Mouse (Mus musculus): Measurements from ENCODE around the gene Gm42957. TPM values are rescaled to one million over a fixed set of nuclear protein-coding genes. Genes with fewer than 3 reads are reported as not detected.
"Not testable (repeated sequence)": the region's sequence is repeated elsewhere in the genome, so short reads cannot be mapped to it uniquely, and the experiment has no call there.

Gene Gm42957
- polyA plus RNA-seq, 1 experiment from 2014 or later, result 0.13 TPM

DNA sequence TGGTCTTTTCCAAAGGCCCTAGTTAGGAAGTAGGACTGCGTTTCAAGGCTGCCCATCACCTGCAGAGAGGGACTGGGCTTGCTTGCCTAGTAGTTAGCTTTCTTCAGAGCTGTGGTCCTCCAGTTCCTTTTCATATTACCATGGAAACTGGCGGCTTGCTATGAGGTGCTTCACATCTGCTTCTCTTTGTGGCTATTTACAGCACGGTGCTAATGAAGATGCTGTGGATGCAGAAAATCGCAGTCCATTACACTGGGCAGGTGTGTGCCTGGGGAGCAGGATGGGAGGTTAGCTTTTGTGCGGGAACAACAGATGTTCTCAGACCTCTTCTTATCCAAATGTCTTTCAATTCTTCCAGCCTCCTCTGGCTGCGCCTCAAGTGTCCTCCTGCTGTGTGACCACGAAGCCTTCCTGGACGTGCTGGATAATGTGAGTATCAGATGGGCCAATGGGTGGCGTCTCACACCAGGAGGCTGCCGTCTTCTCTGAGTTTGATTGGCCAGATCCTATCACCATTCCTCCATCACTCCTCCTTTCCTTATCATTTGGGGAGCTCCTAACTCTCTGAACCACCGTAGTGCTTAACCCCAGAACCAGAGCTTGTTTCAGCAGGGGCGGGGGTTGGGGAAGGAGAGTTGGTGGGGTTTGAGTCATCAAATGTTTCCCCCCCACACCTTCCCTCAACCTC is 45.1 kb downstream of the Gm42957 start:
- Histone ChIP-seq H3K4me1 (replicated peaks) (peaks cover 11% of the 10 kb centered on the region), H3K9me3 (no peaks in the 10 kb centered on the region), H3K27ac (replicated peaks) (0 out of 2 replicates have a peak overlapping the region, but pooled peaks have one; percentile 1), H3K9ac (no peak overlapping the region), H3K36me3 (no peaks in the 10 kb centered on the region), H3K4me2 (no peak overlapping the region), H3K4me3 (no peak overlapping the region), H3K27me3 (peaks cover 3% of the 10 kb centered on the region; the same call in 1 of the 2 replicates)
- ATAC-seq (ENCODE audit: low FRiP score, low read depth), result peak; percentile 47
- WGBS, result 15% methylated on average over 12 of the region's 12 CpGs

DNA sequence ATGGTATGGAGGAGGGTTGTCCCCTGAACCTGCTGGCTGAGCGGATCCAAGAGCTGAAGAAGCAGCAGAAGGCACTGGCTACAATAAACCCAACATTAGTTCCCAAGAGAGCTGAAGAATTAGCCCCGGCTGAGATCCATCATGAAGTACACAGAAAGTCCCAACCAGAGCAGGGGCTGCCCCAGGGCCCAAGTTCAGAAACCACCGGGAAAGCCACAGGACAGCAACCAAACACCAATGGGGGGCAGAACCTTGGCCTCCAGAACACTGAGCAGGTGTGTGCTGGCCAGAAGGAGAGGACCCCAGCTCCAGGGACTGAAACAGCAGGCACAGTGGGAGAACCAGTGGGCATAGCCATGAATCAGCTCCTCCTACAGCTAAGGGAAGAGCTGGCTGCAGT is 48.2 kb downstream of the Gm42957 start:
- Histone ChIP-seq H3K36me3 (no peaks in the 10 kb centered on the region), H3K27ac (replicated peaks) (no peak overlapping the region), H3K4me2 (no peak overlapping the region), H3K4me1 (replicated peaks) (peaks cover 11% of the 10 kb centered on the region), H3K4me3 (no peak overlapping the region), H3K27me3 (peaks cover 4% of the 10 kb centered on the region; the same call in 1 of the 2 replicates), H3K9ac (no peak overlapping the region), H3K9me3 (no peaks in the 10 kb centered on the region)
- WGBS, result 86% methylated on average over 3 of the region's 3 CpGs
- ATAC-seq (ENCODE audit: low FRiP score, low read depth), result no peak

DNA sequence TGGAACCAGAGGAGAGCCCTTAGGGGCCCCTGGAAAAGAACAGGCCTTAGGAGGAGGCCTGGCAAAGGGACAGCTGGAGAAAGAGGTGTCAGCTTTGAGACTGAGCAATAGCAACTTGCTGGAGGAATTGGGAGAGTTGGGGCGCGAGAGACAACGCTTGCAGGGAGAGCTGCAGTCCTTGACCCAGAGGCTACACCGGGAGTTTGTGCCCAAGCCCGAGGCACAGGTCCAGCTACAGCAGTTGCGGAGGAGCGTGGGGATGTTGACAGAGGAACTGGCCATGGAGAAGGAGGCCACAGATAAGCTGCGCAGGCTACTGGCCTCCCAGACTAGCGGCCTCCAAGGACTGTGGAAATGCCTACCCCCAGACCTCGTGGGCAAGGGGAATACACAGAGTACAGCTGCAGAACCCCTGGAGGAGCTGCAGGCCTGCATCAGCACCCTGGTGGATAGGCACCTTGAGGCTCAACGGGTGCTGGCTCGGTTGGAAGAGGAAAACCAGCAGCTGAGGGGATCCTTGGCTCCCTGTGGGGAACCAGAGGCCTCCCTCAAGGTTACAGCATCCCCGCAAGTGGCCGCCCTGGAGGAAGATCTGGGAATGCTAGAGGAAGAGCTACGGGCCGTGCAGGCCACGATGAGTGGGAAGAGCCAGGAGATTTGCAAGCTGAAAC is 49.0 kb downstream of the Gm42957 start:
- Histone ChIP-seq H3K27ac (replicated peaks) (no peak overlapping the region), H3K4me1 (replicated peaks) (peaks cover 11% of the 10 kb centered on the region), H3K4me3 (peak overlapping the region; percentile 5; the same call in 1 of the 2 replicates), H3K9ac (no peak overlapping the region), H3K4me2 (peak overlapping the region; percentile 50), H3K9me3 (no peaks in the 10 kb centered on the region), H3K27me3 (peaks cover 4% of the 10 kb centered on the region; the same call in 1 of the 2 replicates), H3K36me3 (no peaks in the 10 kb centered on the region)
- ATAC-seq (ENCODE audit: low FRiP score, low read depth), result no peak
- WGBS, result 61% methylated on average over 17 of the region's 17 CpGs

DNA sequence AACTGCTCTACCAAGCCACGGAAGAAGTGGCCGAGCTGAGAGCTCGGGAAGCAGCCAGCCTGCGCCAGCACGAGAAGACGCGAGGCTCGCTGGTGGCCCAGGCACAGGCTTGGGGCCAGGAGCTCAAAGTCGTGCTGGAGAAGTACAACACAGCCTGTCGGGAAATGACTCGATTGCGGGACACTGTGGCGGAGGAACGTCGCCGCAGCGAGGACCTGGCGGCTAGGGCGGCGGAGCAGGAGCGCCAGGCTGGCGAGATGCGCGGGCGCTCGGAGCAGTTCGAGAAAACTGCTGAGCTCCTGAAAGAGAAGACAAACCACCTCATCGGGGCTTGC is 49.5 kb downstream of the Gm42957 start:
- ATAC-seq (ENCODE audit: low FRiP score, low read depth), result no peak
- Histone ChIP-seq H3K36me3 (no peaks in the 10 kb centered on the region), H3K9ac (no peak overlapping the region), H3K4me1 (replicated peaks) (peaks cover 8% of the 10 kb centered on the region), H3K4me2 (peak overlapping the region; percentile 50), H3K4me3 (peak overlapping the region; percentile 5), H3K9me3 (no peaks in the 10 kb centered on the region), H3K27ac (replicated peaks) (no peak overlapping the region), H3K27me3 (peaks cover 4% of the 10 kb centered on the region; the same call in 1 of the 2 replicates)
- WGBS, result 42% methylated on average over 28 of the region's 28 CpGs

DNA sequence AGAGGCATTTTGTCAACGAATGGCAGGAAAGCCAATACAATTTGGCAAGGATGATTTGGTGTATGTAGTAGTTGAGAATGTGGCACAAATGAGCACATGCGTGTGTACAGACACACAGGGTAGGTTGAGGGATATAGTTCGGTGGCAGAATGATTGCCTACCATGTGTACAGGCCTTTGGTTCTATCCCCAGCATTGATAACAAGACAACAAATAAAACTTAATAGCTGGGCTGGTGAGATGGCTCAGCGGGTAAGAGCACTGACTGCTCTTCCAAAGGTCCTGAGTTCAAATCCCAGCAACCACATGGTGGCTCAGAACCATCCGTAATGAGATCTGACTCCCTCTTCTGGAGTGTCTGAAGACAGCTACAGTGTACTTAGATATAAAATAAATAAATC is 50.8 kb downstream of the Gm42957 start:
- not testable (repeated sequence) for H3K4me2 ChIP-seq; H3K27me3 ChIP-seq; H3K9ac ChIP-seq; H3K9me3 ChIP-seq; H3K4me3 ChIP-seq; ATAC-seq (ENCODE audit: low FRiP score, low read depth); H3K36me3 ChIP-seq; H3K4me1 ChIP-seq (replicated peaks); H3K27ac ChIP-seq (replicated peaks)
- WGBS, result 94% methylated on average over 5 of the region's 5 CpGs

DNA sequence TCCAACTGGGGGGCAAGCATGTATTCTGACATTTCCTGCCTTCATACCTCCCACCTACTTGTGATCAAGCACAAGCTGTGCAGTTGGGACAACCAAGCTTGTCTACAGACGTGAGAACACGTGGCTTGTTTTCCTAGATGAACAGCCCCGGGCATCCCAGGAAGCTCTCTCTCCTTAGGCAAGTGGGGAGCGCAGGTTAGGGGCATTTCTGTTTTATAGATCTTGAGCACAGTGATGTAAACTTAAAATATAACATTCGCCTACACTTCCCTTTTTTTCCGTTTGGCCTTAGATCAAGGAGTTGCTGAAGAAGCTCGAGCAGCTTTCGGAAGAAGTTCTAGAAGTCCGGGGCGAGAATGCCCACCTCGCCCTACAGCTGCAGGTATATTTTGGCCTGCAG is 53.6 kb downstream of the Gm42957 start:
- 88% methylated on average over 11 of the region's 11 CpGs for whole genome bisulfite sequencing
- H3K9ac ChIP-seq, result no peak overlapping the region
- H3K27ac ChIP-seq (replicated peaks), result no peak overlapping the region
- no peak for ATAC-seq (ENCODE audit: low FRiP score, low read depth)
- peaks cover 4% of the 10 kb centered on the region; the same call in 1 of the 2 replicates for H3K27me3 ChIP-seq
- H3K4me1 ChIP-seq (replicated peaks), result no peaks in the 10 kb centered on the region
- H3K9me3 ChIP-seq, result no peaks in the 10 kb centered on the region
- no peaks in the 10 kb centered on the region for H3K36me3 ChIP-seq
- no peak overlapping the region for H3K4me3 ChIP-seq
- no peak overlapping the region for H3K4me2 ChIP-seq

DNA sequence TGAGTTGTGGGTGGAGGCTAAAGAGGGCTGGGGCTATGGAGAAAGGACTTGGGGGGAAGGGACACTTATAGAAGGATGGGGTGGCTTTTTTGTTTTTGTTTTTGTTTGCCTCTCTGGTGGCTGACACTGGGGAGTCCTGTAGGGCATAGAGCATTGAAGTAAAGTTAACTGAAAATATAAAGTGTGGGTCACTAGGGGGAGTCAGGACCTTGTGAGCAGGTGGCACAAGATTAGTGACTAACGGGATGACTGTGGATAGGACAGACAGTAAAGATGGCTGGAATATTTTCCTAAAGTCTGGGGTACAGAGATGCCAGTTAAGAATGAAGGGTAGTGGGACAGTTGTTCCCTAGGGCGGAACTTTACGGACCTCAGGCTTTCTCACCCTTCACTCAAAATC is 55.0 kb downstream of the Gm42957 start:
- H3K4me1 ChIP-seq (replicated peaks), result no peaks in the 10 kb centered on the region
- no peak overlapping the region for H3K9ac ChIP-seq
- H3K27ac ChIP-seq (replicated peaks), result no peak overlapping the region
- H3K4me3 ChIP-seq, result no peak overlapping the region
- no peak for ATAC-seq (ENCODE audit: low FRiP score, low read depth)
- H3K36me3 ChIP-seq, result no peaks in the 10 kb centered on the region
- H3K27me3 ChIP-seq, result peaks cover 1% of the 10 kb centered on the region; the same call in 1 of the 2 replicates
- no peaks in the 10 kb centered on the region for H3K9me3 ChIP-seq
- no peak overlapping the region for H3K4me2 ChIP-seq
- WGBS, result 49% methylated on average over 3 of the region's 3 CpGs

DNA sequence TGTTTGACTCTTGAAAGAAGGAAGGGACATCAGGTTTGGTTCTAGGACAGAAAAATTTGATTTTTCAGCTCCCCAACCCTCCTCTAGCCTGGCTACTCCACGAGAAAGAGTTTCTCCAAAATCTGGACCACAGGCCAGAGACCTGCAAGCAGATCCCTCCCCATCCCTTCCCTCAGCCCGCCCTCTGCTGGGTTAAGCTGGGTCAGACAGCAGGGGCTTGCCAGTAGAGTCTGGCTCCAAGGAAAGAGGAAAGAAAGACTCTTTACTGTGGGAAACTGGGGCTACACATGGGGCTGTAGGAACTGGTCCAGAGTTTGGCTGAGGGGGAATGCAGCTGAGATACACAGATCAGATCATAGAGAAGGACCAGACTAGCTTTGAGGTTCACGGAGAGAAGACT is 57.2 kb downstream of the Gm42957 start:
- Histone ChIP-seq H3K27me3 (no peaks in the 10 kb centered on the region), H3K9ac (no peak overlapping the region), H3K4me2 (no peak overlapping the region), H3K36me3 (no peaks in the 10 kb centered on the region), H3K9me3 (no peaks in the 10 kb centered on the region), H3K4me3 (no peak overlapping the region), H3K4me1 (replicated peaks) (peaks cover 10% of the 10 kb centered on the region), H3K27ac (replicated peaks) (no peak overlapping the region)
- no peak for ATAC-seq (ENCODE audit: low FRiP score, low read depth)
- WGBS, result 21% methylated on average over 3 of the region's 3 CpGs

DNA sequence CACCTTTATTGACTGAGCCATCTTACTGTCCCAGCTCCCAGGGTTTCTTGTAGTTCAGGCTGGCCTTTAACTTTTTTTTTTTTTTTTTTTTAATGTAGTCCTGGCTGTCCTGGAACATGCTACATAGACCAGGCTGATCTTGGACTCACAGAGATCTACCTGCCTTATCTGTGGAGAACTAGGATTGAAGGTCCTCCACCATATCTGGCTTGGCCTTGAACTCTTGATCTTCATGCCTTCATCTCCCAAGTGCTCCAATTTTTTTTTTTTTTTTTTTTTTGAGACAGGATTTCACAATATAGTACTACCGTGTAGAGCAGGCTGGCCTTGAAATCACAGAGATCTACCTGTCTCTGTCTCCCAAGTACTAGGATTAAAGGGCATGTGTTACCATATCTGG is 58.3 kb downstream of the Gm42957 start:
- Histone ChIP-seq H3K4me2 (no peak overlapping the region), H3K4me1 (replicated peaks) (peaks cover 17% of the 10 kb centered on the region), H3K27ac (replicated peaks) (no peak overlapping the region), H3K9me3 (no peaks in the 10 kb centered on the region), H3K27me3 (no peaks in the 10 kb centered on the region), H3K4me3 (no peak overlapping the region), H3K36me3 (no peaks in the 10 kb centered on the region), H3K9ac (no peak overlapping the region)
- ATAC-seq (ENCODE audit: low FRiP score, low read depth), result no peak
- 90% methylated on average over 1 of the region's 1 CpGs for WGBS

DNA sequence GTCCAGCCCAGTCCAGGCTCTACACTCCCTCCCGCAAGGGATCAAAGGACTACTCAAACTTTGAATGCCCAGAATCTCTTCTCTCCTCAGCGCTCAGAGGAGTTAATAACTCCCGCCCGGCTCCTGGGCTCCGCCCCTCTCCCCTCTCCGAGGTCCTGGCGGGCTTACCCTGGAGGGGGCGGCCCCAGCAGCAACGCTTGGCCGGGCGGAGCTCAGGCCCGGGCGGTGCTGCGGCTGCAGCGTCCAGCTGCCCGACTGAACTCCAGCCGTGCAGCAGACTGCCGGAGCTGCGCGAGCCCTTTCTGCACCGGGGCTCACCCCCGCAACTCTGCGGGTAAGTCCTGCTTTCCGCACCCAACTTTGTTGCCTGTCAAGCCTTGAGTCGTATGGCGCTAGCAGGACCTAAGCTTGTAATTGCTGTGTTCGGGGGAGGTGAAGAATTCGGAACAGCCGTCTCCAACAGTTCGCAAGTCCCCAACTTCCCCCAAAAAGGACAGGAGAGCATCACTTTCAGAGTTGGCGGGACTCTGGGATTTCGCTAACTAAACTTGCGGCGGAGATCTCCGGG is 61.0 kb downstream of the Gm42957 start, which contains the start of gene Pias3:
Gene Pias3, plus strand, starts transcription at position 187 of the 568 bp plus-strand sequence.
- Histone ChIP-seq H3K4me3 (peak within 1 kb of the TSS; percentile 94), H3K36me3 (peaks cover 7% of the 10 kb centered on the region; the same call in 1 of the 2 replicates), H3K9me3 (no peaks in the 10 kb centered on the region), H3K27ac (replicated peaks) (peak within 1 kb of the TSS; percentile 92), H3K9ac (peak within 1 kb of the TSS; percentile 90), H3K4me1 (replicated peaks) (peaks cover 17% of the 10 kb centered on the region), H3K4me2 (peak within 1 kb of the TSS; percentile 62), H3K27me3 (no peaks in the 10 kb centered on the region)
- 0% methylated on average over 35 of the region's 35 CpGs for WGBS
- peak; percentile 57 for ATAC-seq (ENCODE audit: low FRiP score, low read depth)

DNA sequence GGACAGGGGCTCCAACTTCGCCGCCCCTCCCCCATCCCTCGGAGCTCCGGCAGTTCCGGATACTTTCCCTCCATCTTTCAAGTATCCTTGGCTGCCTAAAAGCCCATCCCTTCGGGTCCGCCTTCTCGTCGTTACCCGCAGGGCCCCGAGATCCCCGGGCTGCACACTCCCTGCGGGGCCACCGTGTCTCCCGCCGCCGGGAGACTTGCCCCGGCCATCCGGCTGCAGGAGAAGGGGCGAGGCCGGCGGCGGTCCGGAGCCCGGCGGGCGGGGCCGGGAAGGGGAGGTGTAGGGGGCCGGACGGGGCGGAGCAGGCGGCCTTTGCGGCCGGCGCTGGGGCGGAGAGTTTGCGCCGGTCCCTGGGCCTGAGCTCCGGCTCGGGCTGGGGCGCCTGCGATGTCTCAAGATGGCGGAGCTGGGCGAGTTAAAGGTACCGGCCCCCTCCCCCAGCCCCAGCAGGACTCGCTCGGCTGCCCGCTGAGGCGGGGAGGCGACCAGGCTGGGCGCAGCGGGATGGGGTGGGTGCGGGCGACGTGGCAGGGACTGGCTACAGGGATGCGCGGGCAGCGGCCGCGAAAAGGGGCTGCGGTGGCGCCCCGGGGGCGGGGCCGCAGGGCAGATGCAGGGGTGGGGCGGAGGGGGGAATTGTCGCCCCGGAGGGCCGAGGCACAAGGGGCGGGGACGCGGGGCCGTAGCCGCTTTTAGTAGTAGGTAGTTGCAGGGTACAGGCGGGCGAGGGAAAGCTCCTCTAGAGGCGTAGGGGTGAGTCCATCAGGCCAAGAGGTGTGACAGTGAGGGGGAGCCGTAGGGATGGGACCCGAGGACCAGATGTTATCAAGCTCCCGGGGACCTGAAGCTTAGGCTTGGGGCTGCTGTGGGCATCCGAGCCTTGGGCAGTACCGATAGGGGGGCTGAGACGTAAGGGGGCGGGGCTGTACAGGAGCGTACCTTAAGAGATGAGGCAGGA is 61.8 kb downstream of the Gm42957 start:
- Histone ChIP-seq H3K9ac (peak overlapping the region; percentile 90), H3K27ac (replicated peaks) (peak overlapping the region; percentile 92), H3K9me3 (no peaks in the 10 kb centered on the region), H3K4me2 (peak overlapping the region; percentile 62), H3K4me1 (replicated peaks) (peaks cover 17% of the 10 kb centered on the region), H3K27me3 (no peaks in the 10 kb centered on the region), H3K36me3 (peaks cover 14% of the 10 kb centered on the region), H3K4me3 (peak overlapping the region; percentile 94)
- WGBS, result under 1% methylated on average over 79 of the region's 85 CpGs
- peak; percentile 91 for ATAC-seq (ENCODE audit: low FRiP score, low read depth)

Measured in hindbrain, embryonic 15.5 days (tissue).